Mouse (Mus musculus) gastrocnemius, postnatal 4 days (tissue): ENCODE measurements around the gene Kcnn1. TPM values are rescaled to one million over a fixed set of nuclear protein-coding genes. Genes with fewer than 3 reads are reported as not detected.

Experiments
- DNase-seq, 2 experiments: peaks; one replicate each; pipeline ENCODE4 v3.0.0; 2021 to 2022; ENCODE audit warnings: low spot score in 2 of 2, mixed read lengths in 2 of 2
- microRNA-seq: library from miRNA; unstranded; fragments of <30 nt; microRNA quantifications from one replicate; pipeline ENCODE4 v1.2.0, GENCODE M21; 2021
- total RNA-seq, 2 experiments: library from RNA; stranded (reverse); gene quantifications; 2 replicates each; pipeline ENCODE4 v1.2.3; 2021

The Kcnn1 gene
- total RNA-seq, 2 experiments from 2014 or later: 1.7 to 1.8 TPM

DNA sequence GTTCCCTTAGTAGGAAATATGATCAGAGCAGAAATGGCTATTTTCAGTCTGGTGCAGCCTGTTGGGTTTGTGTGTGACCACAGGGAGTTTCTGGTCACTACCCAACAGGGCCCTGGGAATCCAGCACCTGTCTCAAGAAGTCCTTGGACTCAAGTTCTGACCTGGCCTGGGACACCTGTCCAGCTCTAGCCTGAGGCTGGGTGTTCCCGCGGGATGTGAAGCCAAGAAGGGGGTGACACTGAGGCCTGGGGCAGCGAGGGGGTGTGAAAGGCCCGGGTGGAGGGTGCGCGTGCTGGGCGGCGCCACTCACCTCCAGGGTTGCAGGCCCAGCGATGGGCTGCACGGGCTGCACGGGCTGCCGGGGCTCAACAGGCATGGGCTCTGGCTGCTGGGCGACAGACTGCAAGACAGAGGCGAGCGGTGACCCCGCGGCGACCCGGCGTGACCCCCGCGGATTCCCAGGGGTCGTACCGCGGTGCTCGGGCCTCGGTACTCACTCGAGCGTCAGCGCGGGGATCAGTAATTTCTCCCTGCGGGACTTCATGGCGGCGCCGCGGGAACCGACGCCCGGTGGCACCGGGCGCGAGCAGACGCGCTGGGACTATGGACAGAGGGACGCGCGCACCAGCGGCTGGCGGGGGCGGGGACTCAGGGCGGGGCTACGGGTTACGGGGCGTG is 66.5 kb downstream of the Kcnn1 start:
- DNase-seq: no peak

DNA sequence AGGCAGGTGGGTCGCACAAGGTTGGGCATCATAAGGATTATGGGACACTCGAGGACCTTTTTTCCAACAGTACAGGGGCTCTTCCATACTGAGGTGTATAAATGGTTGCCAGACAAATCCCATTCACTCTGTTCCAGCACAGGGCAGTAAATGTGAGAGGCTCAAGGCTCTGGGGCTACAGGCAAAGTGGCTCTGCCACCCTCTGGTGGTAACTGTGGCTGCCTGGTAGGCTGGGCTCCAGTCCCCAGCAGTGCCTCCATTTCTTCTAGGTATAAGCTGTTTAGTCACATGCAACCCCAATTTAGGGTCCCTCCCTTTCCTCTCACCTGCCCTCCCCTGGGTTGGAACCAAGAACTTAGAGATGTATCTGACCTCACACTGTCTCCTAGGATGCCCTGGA is 67.7 kb downstream of the Kcnn1 start:
- DNase-seq: no peak

- DNase-seq: no peak
These were observed 68.8 kb downstream of the Kcnn1 start for GRCm38 (mm10) chr8:70794215-70794614.

DNA sequence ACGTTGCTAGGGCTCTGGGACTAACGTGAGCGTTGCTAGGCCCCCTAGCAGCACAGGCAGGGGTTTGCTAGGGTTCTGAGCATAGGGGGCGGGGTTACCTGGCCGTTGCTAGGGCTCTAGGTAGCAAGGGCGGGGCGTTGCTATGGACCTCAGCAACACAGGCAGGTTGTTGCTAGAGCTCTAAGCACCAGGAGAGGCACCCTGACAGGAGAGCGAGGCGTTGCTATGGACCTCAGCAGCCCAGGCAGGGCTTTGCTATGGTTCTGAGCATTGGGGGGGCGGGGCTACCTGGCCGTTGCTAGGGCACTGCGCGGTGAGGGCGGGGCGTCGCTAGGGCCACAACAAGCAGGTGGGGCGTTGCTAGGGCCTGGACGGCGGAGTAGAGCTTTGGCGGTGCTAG is 70.4 kb downstream of the Kcnn1 start:
- no peak for DNase-seq

Small RNAs within 50 kb of the gene (microRNA-seq; reads per million reads assigned to microRNA genes)
- gene Mir7067 (not detected), gene Mir7240 (not detected)

Other genes with a start within 250 kb of the Kcnn1 start
- 1 to 10 TPM; 2.5 to 3.2 TPM for gene Lrrc25, start 247.1 kb downstream of the Kcnn1 start, total RNA-seq
- gene Gdf15, start 230.8 kb downstream of the Kcnn1 start, total RNA-seq: under 1 TPM; 0.32 to 0.39 TPM
- 10 to 100 TPM; 41.4 to 47.0 TPM for gene Pgpep1, start 202.9 kb downstream of the Kcnn1 start, total RNA-seq
- 10 to 100 TPM; 70.1 to 84.7 TPM for gene Lsm4, start 190.0 kb downstream of the Kcnn1 start, total RNA-seq
- 100 to 1,000 TPM; 201 to 228 TPM for gene Jund, start 164.3 kb downstream of the Kcnn1 start, total RNA-seq
- gene Iqcn, start 159.8 kb downstream of the Kcnn1 start, total RNA-seq: not detected
- gene Gm3336, start 144.7 kb downstream of the Kcnn1 start, total RNA-seq: not detected
- gene Pde4c, start 139.5 kb downstream of the Kcnn1 start, total RNA-seq: 1 to 10 TPM; 1.4 to 1.5 TPM
- 10 to 100 TPM; 41.0 to 44.4 TPM for gene Rab3a, start 108.6 kb downstream of the Kcnn1 start, total RNA-seq
- gene Mpv17l2, start 102.3 kb downstream of the Kcnn1 start, total RNA-seq: 10 to 100 TPM; 27.0 to 27.4 TPM
- 10 to 100 TPM; 65.2 to 73.0 TPM for gene Pik3r2, start 86.5 kb downstream of the Kcnn1 start, total RNA-seq
- gene Mast3, start 58.2 kb downstream of the Kcnn1 start, total RNA-seq: 10 to 100 TPM; 12.3 to 14.6 TPM
- gene Il12rb1, start 54.8 kb downstream of the Kcnn1 start, total RNA-seq: not detected
- 1 to 10 TPM; 3.9 to 7.0 TPM for gene Arrdc2, start 23.5 kb downstream of the Kcnn1 start, total RNA-seq
- gene Ccdc124, start 10.7 kb upstream of the Kcnn1 start, total RNA-seq: 10 to 100 TPM; 37.5 to 40.1 TPM
- gene Slc5a5, start 29.5 kb upstream of the Kcnn1 start, total RNA-seq: not detected
- gene Rpl18a, start 34.2 kb upstream of the Kcnn1 start, total RNA-seq: 1,000 to 10,000 TPM; 1,846 to 1,982 TPM
- gene Map1s, start 42.7 kb upstream of the Kcnn1 start, total RNA-seq: 10 to 100 TPM; 36.1 to 38.1 TPM